Mouse (Mus musculus) midbrain, embryonic 14.5 days (tissue): ENCODE measurements around the gene Olfr412. TPM values are rescaled to one million over a fixed set of nuclear protein-coding genes. Genes with fewer than 3 reads are reported as not detected.

Source experiments
- ATAC-seq: fragments of 200-750 bp; cut with Nextera tagmentation; 2 replicates; pipeline ENCODE4 v1.8.0; 2017; ENCODE audit warnings: moderate number of reproducible peaks, moderate library complexity; ENCODE audit not compliant: low FRiP score, low TSS enrichment
- DNase-seq: peaks from one replicate; pipeline ENCODE4 v3.0.0-alpha.2; 2015
- H3K27ac ChIP-seq: fragments of 300-500 bp; sonication (generic); replicated peaks from 2 replicates; pipeline ENCODE4 v1.5.1; 2014; ENCODE audit warnings: mild to moderate bottlenecking, low read depth, low read length, moderate library complexity
- H3K27me3 ChIP-seq: fragments of 300-500 bp; sonication (generic); 2 replicates; pipeline ENCODE4 v1.6.1; 2014; ENCODE audit warnings: low read length, control low read depth, mixed read lengths; ENCODE audit not compliant: control insufficient read depth, insufficient read depth
- H3K36me3 ChIP-seq: fragments of 300-500 bp; sonication (generic); 2 replicates; pipeline ENCODE4 v1.6.1; 2014; ENCODE audit warnings: low read length, control low read depth; ENCODE audit not compliant: control insufficient read depth, insufficient read depth
- H3K4me1 ChIP-seq: fragments of 300-500 bp; sonication (generic); 2 replicates; pipeline ENCODE4 v1.6.1; 2014; ENCODE audit warnings: mild to moderate bottlenecking, antibody characterized with exemption, low read length, control low read depth; ENCODE audit not compliant: control insufficient read depth, insufficient read depth
- H3K4me2 ChIP-seq: fragments of 300-500 bp; sonication (generic); 2 replicates; pipeline ENCODE4 v1.6.1; 2014; ENCODE audit warnings: mild to moderate bottlenecking, low read length, moderate library complexity
- H3K4me3 ChIP-seq: fragments of 300-500 bp; sonication (generic); replicated peaks from 2 replicates; pipeline ENCODE4 v1.5.1; 2014; ENCODE audit warnings: low read depth, low read length
- H3K9ac ChIP-seq: fragments of 300-500 bp; sonication (generic); replicated peaks from 2 replicates; pipeline ENCODE4 v1.6.1; 2014; ENCODE audit warnings: mild to moderate bottlenecking, low read length, moderate library complexity
- H3K9me3 ChIP-seq: fragments of 300-500 bp; sonication (generic); 2 replicates; pipeline ENCODE4 v1.6.1; 2016; ENCODE audit warnings: low read length, control low read depth, mixed read lengths; ENCODE audit not compliant: control insufficient read depth
- WGBS: fragments of 180-500 bp; shearing (Covaris S2); extraction: QIAGEN DNeasy Blood & Tissue Kit; methylation state at CpG from one replicate; pipeline ENCODE4 v1.1.7; 2014; 5-methylcytosine and 5-hydroxymethylcytosine counted together
- polyA plus RNA-seq: library from polyadenylated mRNA; unstranded; fragments of >200 nt; fragmentation: Nextera tagmentation; extraction: Ambion mirVana; gene quantifications from 2 replicates; pipeline ENCODE4 v1.2.1, GENCODE M21; 2014

Olfr412 gene
- not detected in 2 replicates for polyA plus RNA-seq

DNA sequence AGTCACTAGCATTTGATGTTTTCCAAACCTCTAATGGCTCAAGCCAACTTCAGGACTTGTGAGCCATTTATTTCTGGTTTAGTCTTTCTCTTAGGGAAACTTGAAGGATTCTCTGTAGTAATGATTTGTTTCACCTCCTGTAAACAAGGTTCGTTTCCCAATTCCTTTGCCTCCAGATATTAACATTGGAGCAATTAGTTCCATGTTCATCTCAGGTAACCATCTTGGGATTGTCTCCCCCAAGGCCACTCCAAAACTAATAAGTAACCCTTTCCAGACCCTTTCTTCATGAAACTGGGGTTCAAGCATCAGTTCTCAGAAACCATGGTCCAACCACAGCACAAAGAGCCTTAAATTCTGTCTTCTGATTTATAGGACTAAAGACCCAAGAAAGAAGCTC lies at the start of gene Olfr412:
Gene Olfr412, plus strand, starts transcription at position 301 of the 400 bp plus-strand sequence.
- no peak within 1 kb of the TSS for H3K9ac ChIP-seq
- 80% methylated on average over 1 of the region's 1 CpGs for WGBS
- no peak within 1 kb of the TSS for H3K27ac ChIP-seq
- H3K36me3 ChIP-seq: no peaks in the 10 kb centered on the region
- ATAC-seq (no peak), DNase-seq (no peak)
- H3K4me2 ChIP-seq: no peak within 1 kb of the TSS
- no peaks in the 10 kb centered on the region for H3K27me3 ChIP-seq
- 0 out of 2 replicates have a peak, but pooled peaks cover 6% of the 10 kb centered on the region for H3K9me3 ChIP-seq
- no peaks in the 10 kb centered on the region for H3K4me1 ChIP-seq
- H3K4me3 ChIP-seq: no peak within 1 kb of the TSS

DNA sequence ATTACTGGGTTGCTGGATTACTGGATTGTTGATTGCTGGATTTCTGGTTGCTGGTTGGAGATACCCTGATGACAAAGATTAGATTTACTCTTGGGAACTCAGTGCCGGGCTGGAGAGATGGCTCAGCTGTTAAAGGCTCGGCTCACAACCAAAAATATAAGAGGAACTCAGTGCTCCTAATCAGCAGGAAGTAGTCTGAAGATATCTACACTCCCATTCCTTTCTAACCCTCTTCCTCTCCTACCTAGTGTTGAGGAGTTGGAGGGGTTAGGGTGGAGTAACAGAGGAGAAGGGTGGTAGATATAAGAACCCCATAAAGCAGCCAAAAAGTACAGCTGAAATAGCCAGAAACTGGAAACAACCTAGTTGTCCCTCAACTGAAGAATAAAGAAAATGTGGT lies 35.8 kb upstream of the Olfr412 start:
- no peaks in the 10 kb centered on the region for H3K27me3 ChIP-seq
- ATAC-seq (no peak), DNase-seq (no peak)
- no peaks in the 10 kb centered on the region for H3K36me3 ChIP-seq
- H3K9me3 ChIP-seq: no peaks in the 10 kb centered on the region
- H3K27ac ChIP-seq: no peak overlapping the region
- H3K4me3 ChIP-seq: no peak overlapping the region
- H3K4me1 ChIP-seq: no peaks in the 10 kb centered on the region
- 77% methylated on average over 2 of the region's 2 CpGs for WGBS
- H3K9ac ChIP-seq: no peak overlapping the region
- no peak overlapping the region for H3K4me2 ChIP-seq

DNA sequence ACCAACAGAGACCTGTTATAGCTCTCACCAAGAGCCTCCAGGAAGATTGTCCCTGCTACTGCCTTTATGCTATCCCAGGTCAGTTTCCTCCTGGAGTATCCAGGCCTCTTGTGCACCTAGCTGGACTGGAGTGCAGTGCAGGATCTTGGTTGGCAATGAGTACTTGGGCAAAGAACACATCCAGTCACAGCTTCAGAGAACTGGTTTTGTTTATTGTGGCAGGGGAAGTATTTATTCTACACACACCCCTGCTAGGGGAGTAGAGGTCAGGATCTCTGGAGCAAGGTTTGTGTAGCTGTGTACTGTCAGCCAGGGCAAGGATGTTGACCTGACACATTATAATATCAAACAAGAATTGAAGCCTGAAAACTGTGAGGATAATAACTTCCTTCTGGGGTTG lies 33.1 kb upstream of the Olfr412 start:
- H3K9ac ChIP-seq: no peak overlapping the region
- H3K4me1 ChIP-seq: no peaks in the 10 kb centered on the region
- ATAC-seq (no peak), DNase-seq (no peak)
- H3K9me3 ChIP-seq: no peaks in the 10 kb centered on the region
- H3K27me3 ChIP-seq: no peaks in the 10 kb centered on the region
- no peak overlapping the region for H3K27ac ChIP-seq
- no peak overlapping the region for H3K4me2 ChIP-seq
- H3K36me3 ChIP-seq: no peaks in the 10 kb centered on the region
- H3K4me3 ChIP-seq: no peak overlapping the region

DNA sequence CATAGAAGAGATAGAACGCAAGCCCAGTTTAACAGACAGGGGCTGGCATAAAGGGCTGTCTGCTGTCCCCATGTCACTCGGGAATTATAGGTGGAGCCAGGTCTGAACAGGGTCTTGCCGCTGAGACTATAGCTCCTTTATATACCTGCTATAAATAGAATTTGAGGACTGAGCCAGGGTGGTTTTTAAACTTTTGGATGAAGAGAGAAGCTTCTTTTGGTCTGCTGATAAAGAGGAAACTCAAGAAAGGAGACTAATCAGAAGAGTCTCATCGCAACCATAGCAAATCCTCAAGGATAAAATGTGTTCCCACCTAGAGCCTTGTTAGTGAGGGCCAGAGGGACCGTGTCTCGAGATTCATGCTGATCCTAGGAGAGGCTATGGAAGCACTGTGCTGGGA lies 23.9 kb upstream of the Olfr412 start, which contains the start of gene Olfr410:
Gene Olfr410, minus strand, starts transcription at position 101 of the 400 bp plus-strand sequence.
- no peak within 1 kb of the TSS for H3K4me2 ChIP-seq
- DNase-seq (no peak), ATAC-seq (no peak)
- 86% methylated on average over 6 of the region's 6 CpGs for WGBS
- no peaks in the 10 kb centered on the region for H3K9me3 ChIP-seq
- H3K4me1 ChIP-seq: no peaks in the 10 kb centered on the region
- H3K4me3 ChIP-seq: no peak within 1 kb of the TSS
- no peak within 1 kb of the TSS for H3K27ac ChIP-seq
- no peak within 1 kb of the TSS for H3K9ac ChIP-seq
- no peaks in the 10 kb centered on the region for H3K36me3 ChIP-seq
- H3K27me3 ChIP-seq: no peaks in the 10 kb centered on the region

DNA sequence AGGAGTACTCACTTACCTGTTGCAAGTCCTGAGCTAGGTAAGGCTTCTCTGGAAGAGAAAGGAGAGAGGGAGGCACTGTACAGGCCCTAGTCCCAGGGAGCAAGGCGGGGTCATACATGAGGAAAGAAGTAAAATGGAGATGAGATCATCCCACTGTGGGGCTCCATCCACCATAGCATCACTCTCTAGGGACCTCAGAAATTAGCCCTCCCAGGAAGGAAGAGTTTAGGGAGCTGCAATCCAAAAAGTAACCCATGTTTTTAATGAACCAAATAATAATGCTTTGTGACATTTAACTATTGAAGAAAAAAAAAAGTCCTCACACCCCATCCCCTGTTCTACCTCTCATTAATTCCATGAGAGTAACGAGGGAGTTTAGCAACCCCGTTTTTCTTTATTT lies 9.3 kb upstream of the Olfr412 start, which contains the start of gene Olfr411:
Gene Olfr411, minus strand, starts transcription at position 101 of the 400 bp plus-strand sequence.
- Histone ChIP-seq H3K4me2 (no peak within 1 kb of the TSS), H3K27ac (no peak within 1 kb of the TSS), H3K9me3 (peaks cover 8% of the 10 kb centered on the region; the same call in 1 of the 2 replicates), H3K27me3 (no peaks in the 10 kb centered on the region), H3K4me3 (no peak within 1 kb of the TSS), H3K36me3 (no peaks in the 10 kb centered on the region), H3K4me1 (no peaks in the 10 kb centered on the region), H3K9ac (no peak within 1 kb of the TSS)
- ATAC-seq (no peak), DNase-seq (no peak)
- 87% methylated on average over 3 of the region's 3 CpGs for WGBS

DNA sequence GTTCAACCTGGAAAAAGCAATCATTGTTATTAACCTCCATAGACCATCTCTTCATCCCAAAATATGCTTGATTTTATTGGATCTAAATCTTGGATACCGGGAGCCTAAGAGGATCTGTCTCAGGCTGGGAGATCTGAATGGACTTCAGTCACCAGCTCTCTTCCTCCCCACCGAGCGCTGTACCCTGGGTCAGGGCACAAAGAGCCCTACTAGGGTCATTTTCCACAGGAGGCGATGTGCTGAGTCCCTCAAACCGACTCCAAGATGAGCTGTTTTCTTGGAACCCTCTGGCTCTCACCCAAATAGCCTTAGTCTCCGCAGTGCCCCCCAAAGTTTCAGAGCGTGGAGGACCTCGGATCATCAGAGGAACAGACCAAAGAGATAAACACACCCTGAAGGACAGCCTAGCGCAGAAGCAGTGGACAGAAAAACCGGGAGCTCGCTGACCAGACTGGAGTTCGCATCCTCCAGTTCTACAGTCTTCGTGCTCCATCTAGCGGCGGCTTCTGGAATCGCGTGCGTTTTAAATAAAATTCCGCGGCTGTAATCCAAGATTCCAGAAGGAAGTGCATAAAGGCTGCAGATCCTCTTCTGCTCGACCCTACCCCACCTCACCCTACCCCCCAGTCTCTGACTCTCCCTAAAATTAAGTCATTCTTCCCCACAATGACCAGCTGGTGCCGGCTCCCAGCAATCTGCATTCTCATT lies 9.7 kb downstream of the Olfr412 start:
- whole genome bisulfite sequencing: 11% methylated on average over 22 of the region's 22 CpGs

DNA sequence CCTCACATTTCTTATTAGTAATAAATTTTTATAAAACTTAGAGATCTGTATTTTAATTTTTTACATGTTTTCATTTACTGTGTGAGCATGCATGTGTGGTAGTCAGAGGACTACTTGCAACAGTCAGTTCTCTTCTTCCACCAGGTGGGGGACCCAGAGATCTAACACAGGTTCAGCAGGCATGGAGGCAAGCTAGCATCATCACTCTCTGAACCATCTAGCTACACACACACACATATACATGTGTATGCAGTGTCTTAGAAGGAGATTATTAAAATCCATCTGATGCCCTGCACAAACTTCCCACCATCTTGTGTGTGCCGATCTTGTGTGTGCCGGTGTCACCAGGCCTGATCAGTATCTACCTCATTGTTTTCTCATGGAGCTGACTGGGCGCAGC lies 15.0 kb downstream of the Olfr412 start:
- DNase-seq (peak; percentile 85), ATAC-seq (peak; percentile 74; the same call in 1 of the 2 replicates)
- no peaks in the 10 kb centered on the region for H3K36me3 ChIP-seq
- no peak overlapping the region for H3K9ac ChIP-seq
- H3K9me3 ChIP-seq: no peaks in the 10 kb centered on the region
- H3K27ac ChIP-seq: no peak overlapping the region
- H3K27me3 ChIP-seq: no peaks in the 10 kb centered on the region
- no peak overlapping the region for H3K4me3 ChIP-seq
- H3K4me2 ChIP-seq: no peak overlapping the region
- 84% methylated on average over 3 of the region's 3 CpGs for WGBS
- H3K4me1 ChIP-seq: no peaks in the 10 kb centered on the region

More for the DNA sequence above, 9.7 kb downstream of the Olfr412 start:
- no peak; the same call in 1 of the 2 replicates for ATAC-seq
- H3K36me3 ChIP-seq: no peaks in the 10 kb centered on the region
- 0 out of 2 replicates have a peak overlapping the region, but pooled peaks have one; percentile 15 for H3K4me2 ChIP-seq
- no peak overlapping the region for H3K27ac ChIP-seq
- peak; percentile 91 for DNase-seq
- no peaks in the 10 kb centered on the region; the same call in 1 of the 2 replicates for H3K27me3 ChIP-seq
- no peaks in the 10 kb centered on the region for H3K9me3 ChIP-seq
- no peaks in the 10 kb centered on the region for H3K4me1 ChIP-seq
- H3K9ac ChIP-seq: no peak overlapping the region
- no peak overlapping the region for H3K4me3 ChIP-seq

DNA sequence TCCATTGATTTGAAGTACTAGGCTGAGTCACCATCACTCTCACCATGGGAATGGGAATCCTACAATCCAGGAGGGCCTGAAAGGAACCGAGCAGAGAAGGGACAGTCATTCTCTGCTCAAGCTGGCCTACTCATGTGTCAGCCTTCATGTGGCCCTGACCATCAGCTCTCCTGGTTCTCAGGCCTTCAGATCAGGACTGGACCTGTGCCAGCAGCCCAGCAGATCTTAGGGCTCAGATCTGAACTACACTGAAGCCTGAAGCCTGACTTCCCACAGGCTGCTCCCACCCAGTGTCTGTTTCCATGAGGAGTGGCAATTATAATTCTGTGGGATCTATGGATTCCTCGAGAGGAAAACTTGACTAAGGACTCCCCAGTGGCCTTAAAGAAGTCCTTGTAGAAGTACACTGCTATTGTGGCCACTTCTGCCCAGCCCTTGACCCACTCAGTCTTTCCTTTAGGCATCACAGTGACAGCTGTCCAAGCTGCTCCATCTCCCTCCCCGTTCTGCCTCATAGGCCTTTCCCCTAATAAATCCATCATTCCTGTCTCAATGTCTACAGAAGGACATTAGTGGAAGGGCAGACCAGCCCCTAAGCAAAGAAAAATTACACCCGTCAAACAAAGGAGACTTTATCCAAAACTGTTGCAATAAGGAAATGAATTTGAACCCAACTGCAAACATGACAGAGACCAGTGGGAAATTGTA lies 17.5 kb downstream of the Olfr412 start:
- no peak overlapping the region for H3K4me3 ChIP-seq
- ATAC-seq (no peak), DNase-seq (no peak)
- H3K9me3 ChIP-seq: no peaks in the 10 kb centered on the region
- H3K4me1 ChIP-seq: no peaks in the 10 kb centered on the region
- WGBS: 71% methylated on average over 4 of the region's 4 CpGs
- no peaks in the 10 kb centered on the region for H3K36me3 ChIP-seq
- H3K9ac ChIP-seq: no peak overlapping the region
- no peak overlapping the region for H3K27ac ChIP-seq
- no peaks in the 10 kb centered on the region for H3K27me3 ChIP-seq
- H3K4me2 ChIP-seq: no peak overlapping the region
